Mouse (Mus musculus) stomach, embryonic 15.5 days (tissue): ENCODE measurements around the gene Gbp10. TPM values are rescaled to one million over a fixed set of nuclear protein-coding genes. Genes with fewer than 3 reads are reported as not detected.

Experiments
- ATAC-seq: fragments of 200-750 bp; cut with Nextera tagmentation; 2 replicates; pipeline ENCODE4 v1.8.0; 2017; ENCODE audit warnings: low read depth, moderate number of reproducible peaks, moderate TSS enrichment; ENCODE audit not compliant: insufficient read depth, low FRiP score
- H3K27ac ChIP-seq: fragments of 300-500 bp; sonication (generic); 2 replicates; pipeline ENCODE4 v1.5.1; 2015; ENCODE audit warnings: mild to moderate bottlenecking, inconsistent platforms
- H3K27me3 ChIP-seq: fragments of 300-500 bp; sonication (generic); replicated peaks from 2 replicates; pipeline ENCODE4 v1.6.1; 2015; ENCODE audit warnings: inconsistent platforms
- H3K36me3 ChIP-seq: fragments of 300-500 bp; sonication (generic); 2 replicates; pipeline ENCODE4 v1.6.1; 2015; ENCODE audit warnings: inconsistent platforms
- H3K4me1 ChIP-seq: fragments of 300-500 bp; sonication (generic); 2 replicates; pipeline ENCODE4 v1.6.1; 2015; ENCODE audit warnings: inconsistent platforms
- H3K4me2 ChIP-seq: fragments of 300-500 bp; sonication (generic); 2 replicates; pipeline ENCODE4 v1.6.1; 2015; ENCODE audit warnings: mild to moderate bottlenecking, inconsistent platforms
- H3K4me3 ChIP-seq: fragments of 300-500 bp; sonication (generic); replicated peaks from 2 replicates; pipeline ENCODE4 v1.5.1; 2015; ENCODE audit warnings: inconsistent platforms
- H3K9ac ChIP-seq: fragments of 300-500 bp; sonication (generic); 2 replicates; pipeline ENCODE4 v1.6.1; 2015; ENCODE audit warnings: inconsistent platforms
- H3K9me3 ChIP-seq: fragments of 300-500 bp; sonication (generic); 2 replicates; pipeline ENCODE4 v1.6.1; 2016; ENCODE audit warnings: inconsistent platforms
- polyA plus RNA-seq: library from polyadenylated mRNA; unstranded; fragments of >200 nt; fragmentation: Nextera tagmentation; extraction: Ambion mirVana; gene quantifications from 2 replicates; pipeline ENCODE4 v1.2.1, GENCODE M21; 2015

Gbp10 gene
- polyA plus RNA-seq, 1 experiment from 2014 or later = 0.08 TPM

DNA sequence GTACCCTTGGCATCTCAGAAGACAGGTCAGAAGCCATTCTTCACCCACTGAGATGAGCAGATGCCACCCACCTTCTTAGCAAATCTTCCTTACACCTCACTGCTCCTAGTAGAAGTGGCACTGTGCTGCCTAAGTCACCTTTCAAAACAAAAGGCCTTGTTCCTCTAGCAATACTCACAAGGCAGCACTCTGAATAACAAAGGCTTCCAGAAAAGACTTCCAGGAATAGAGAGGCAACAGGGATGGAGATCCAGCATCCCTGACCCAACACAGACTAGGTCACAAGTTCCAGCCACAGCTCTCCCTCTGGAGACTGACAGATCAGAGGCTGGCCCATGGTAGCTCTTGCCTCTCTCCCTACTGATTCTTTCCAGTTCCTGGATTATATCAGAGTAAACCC is 57.9 kb downstream of the Gbp10 start:
- Histone ChIP-seq H3K9me3 (no peaks in the 10 kb centered on the region), H3K4me2 (no peak overlapping the region), H3K4me1 (no peaks in the 10 kb centered on the region), H3K4me3 (no peak overlapping the region), H3K27me3 (no peaks in the 10 kb centered on the region), H3K9ac (no peak overlapping the region), H3K27ac (no peak overlapping the region), H3K36me3 (no peaks in the 10 kb centered on the region)
- ATAC-seq = no peak

Other genes starting within 250 kb of the Gbp10 start
- 2.4 and 2.7 TPM in 2 replicates for gene Gbp9, start 100.0 kb downstream of the Gbp10 start, polyA plus RNA-seq
- gene Gbp8, start 100.0 kb downstream of the Gbp10 start, polyA plus RNA-seq = 1.3 and 1.5 TPM in 2 replicates
- gene Gbp4, start 99.9 kb downstream of the Gbp10 start, polyA plus RNA-seq = 0.78 and 1.3 TPM in 2 replicates
- not detected in 2 replicates for gene Gm43302, start 54.2 kb upstream of the Gbp10 start, polyA plus RNA-seq
- 1.9 and 2.4 TPM in 2 replicates for gene Gbp6, start 54.2 kb upstream of the Gbp10 start, polyA plus RNA-seq
- gene Lrrc8b, start 176.2 kb upstream of the Gbp10 start, polyA plus RNA-seq = 7.7 and 7.8 TPM in 2 replicates